Mouse (Mus musculus) granulocyte monocyte progenitor cell, adult 5-6 weeks (primary cell): ENCODE data around the gene Tspan33. TPM values are rescaled to one million over a fixed set of nuclear protein-coding genes. Genes with fewer than 3 reads are reported as not detected.
"Not testable (repeated sequence)": the region's sequence is repeated elsewhere in the genome, so short reads cannot be mapped to it uniquely, and the experiment has no call there.

ENCODE experiments used
- ATAC-seq: replicated peaks from 2 replicates; pipeline ENCODE4 v1.8.0; 2016; ENCODE audit warnings: mild to moderate bottlenecking, moderate TSS enrichment, inconsistent platforms; ENCODE audit not compliant: poor library complexity, severe bottlenecking
- total RNA-seq, 2 experiments: library from RNA; stranded (forward) in 1 of 2; stranded (reverse) in 1 of 2; fragments of 200-712, 200-1000 nt in 1 of 2; fragments of >200 nt in 1 of 2; fragmentation: Nextera tagmentation in 1 of 2; gene quantifications; 2 replicates each; pipeline ENCODE4 v1.2.3; 2014 to 2017

Tspan33 gene
- total RNA-seq, 2 experiments from 2014 or later: 0.24 to 1.5 TPM

DNA sequence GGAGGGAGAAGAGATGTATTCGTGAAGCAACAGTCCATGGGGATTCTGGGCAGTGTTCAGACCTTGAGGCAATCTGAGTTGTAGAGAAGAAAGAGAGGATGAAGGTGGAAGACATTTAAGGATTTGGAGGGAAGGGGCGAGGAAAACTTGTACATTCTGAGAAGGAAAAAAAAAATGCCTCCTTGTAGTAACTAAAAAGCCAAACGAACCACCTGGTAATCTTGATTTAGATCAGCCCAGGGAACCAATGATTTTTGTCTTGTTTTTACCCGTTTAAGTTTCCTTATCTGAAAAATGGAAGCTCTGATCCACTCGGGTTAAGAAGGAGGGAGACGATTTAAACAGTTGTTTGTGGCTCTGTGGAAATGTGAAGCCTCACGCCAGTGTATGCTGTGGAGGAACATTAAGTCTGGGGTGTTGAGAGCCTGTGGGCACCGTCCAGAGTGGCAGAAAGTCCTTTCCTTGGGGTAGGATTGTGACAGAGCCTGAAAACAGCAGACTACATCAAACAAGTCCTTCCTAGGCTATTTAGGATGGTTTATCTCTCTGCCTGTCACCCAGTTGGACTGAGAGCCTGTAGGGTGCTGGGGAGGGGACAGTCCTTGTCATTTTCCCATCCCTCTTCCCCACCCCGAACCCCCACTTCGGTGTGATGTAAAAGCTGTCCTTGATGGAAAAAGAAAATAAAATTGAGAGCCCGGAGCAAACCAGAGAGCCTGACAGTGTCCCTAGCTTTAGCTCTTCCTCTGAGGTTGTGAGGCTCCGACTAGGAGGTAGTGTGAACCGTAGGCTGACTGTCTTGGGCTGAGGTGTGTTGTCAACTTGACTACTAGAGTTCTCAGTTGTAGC lies 42.8 kb downstream of the Tspan33 start:
- 0 out of 2 replicates have a peak, but pooled peaks have one; percentile 8 for ATAC-seq

DNA sequence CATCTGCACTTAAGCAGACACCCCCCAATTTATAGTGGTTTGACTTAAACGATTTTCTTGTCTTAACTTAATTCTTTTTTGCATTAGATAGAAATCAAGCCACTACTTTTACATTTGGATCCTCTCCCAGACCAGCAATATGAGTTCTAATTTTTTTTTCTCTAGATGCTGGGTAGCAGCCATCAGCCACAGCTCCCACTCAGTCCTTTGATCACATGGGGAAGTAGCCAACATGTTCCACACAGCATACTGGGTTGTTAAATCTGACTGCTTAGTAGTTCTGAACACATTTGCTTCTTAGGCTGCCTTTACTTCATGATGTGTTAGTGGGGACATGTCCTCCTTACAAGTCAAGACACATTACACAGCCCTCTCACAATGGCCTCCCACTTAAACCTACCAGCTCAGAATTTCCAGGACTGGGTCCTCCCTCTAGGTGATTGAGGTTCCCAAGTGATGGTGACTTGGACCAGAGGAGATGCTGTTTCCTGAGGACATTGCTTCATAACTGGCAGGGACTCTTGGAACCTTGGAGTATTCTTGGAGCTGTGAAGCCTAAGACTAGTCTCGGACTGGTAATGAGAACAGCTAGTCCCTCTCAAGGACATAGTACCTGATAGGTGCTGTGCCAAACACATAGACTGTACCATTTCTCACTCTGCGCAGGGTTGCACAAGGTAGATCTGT lies 57.6 kb downstream of the Tspan33 start:
- ATAC-seq: no peak

GRCm38 (mm10) chr6:29753336-29753735 lies 59.3 kb downstream of the Tspan33 start:
- ATAC-seq: no peak

DNA sequence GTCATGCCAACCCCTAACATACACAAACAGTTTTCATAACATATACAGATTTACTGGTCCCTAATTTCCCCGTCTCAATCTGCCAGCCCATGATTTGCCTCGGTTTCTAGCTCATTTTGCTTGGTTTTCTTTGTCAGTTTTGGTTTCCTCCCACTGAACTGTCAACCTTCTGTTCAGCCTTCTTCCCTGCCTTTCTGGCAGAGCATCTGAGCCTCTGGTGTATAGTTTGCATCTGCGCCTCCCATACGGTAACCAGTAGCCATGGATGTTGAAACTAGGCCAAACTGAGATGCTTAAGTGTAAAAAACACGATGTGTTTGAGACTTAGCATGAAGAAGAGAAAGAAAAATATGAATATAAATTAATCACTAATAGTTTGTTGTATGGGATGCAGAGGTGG lies 62.0 kb downstream of the Tspan33 start:
- no peak for ATAC-seq

DNA sequence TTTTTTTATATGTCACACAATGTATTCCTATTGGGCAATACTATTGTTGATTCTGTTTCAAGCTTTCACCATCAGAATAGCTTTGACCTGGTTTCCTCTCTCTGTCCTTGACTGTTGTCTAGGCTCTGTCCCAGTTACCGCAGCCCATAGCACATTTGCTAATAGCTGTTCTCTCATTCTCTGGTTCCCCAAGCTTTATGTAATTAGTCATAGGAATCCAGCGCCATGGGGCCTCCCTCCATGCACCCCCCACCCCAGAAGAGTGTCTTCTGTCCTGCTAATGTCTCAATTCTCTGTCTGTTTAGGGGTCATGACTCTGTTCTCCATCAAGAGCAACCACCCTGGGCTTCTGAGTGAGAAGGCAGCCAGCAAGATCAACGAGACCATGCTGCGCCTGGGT lies 62.5 kb downstream of the Tspan33 start:
- no peak for ATAC-seq

- peak; percentile 57 for ATAC-seq
Measured at GRCm38 (mm10) chr6:29758417-29758816, 64.4 kb downstream of the Tspan33 start.

GRCm38 (mm10) chr6:29759012-29759679 lies 65.1 kb downstream of the Tspan33 start:
- no peak for ATAC-seq

DNA sequence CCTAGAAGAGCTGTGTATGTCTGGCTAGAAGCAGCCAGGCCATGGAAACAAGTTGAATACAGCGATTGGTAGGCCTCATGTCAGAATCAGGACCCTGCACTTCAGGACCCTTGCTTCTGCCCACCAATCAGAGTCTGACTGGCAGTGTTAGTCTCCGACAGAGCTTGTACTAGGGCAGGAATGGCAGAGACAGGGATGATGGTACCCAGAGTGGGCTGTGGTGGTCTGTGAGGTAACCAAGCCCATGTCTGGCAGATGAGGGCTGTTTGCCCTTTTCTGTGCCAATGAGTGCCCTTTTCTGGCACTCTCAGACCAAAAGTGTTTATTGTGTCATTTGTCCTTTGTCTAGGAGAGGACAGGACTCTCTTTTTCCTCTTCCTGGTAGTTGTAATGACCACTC lies 66.4 kb downstream of the Tspan33 start:
- not testable (repeated sequence) for ATAC-seq

DNA sequence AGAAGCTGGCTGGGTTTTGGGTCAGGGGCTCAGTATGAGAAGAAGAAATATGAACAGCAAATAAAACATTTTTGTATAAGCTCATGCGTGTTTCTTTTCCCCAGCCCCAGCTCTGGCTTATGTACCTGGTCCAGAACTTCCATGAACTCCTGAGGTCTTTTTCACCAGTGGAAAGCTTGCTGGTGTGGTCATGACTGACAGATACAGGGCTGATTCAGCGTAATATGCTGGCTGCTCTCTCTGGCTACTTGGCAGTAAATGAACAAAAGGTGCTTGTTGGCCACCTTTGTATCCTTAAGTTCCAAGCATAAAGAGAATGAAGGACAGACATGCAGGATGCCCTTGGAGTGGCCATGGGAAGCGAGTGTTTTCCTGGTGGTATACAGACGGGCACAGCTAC lies 67.3 kb downstream of the Tspan33 start:
- no peak for ATAC-seq

GRCm38 (mm10) chr6:29762524-29762923 lies 68.5 kb downstream of the Tspan33 start:
- ATAC-seq: peak; percentile 75

DNA sequence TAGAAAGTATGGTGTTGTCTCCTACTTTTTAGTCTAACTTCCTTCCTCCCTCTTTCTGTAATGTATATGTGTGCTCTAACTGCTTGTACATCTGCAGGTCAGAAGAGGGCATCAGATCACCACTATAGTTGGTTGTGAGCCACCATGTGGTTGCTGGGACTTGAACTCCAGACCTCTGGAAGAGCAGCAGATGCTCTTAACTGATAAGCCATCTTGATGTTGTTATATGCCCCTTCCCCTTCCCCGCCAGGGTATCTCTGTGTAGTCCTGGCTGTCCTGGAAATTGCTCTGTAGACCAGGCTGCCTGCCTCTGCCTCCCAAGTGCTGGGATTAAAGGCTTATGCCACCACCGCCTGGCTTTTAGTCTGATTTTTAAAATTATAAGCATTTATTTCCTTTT lies 72.9 kb downstream of the Tspan33 start:
- no peak for ATAC-seq

Other genes with a start within 250 kb of the Tspan33 start
- 192 and 201 TPM in 2 replicates for gene Atp6v1f, start 226.5 kb upstream of the Tspan33 start, total RNA-seq (2014; fragmentation: Nextera tagmentation)
- 119 and 143 TPM in 2 replicates for gene Atp6v1f, start 226.5 kb upstream of the Tspan33 start, total RNA-seq (2017)
- gene Atp6v1fnb, start 222.8 kb upstream of the Tspan33 start, total RNA-seq (2014; fragmentation: Nextera tagmentation): not detected in 2 replicates
- 1.4 and 1.5 TPM in 2 replicates for gene Atp6v1fnb, start 222.8 kb upstream of the Tspan33 start, total RNA-seq (2017)
- not detected in 2 replicates for gene Kcp, start 186.3 kb upstream of the Tspan33 start, total RNA-seq (2014; fragmentation: Nextera tagmentation)
- 0.15 and 0.22 TPM in 2 replicates for gene Kcp, start 186.3 kb upstream of the Tspan33 start, total RNA-seq (2017)
- gene Irf5, start 167.6 kb upstream of the Tspan33 start, total RNA-seq (2014; fragmentation: Nextera tagmentation): 20.2 and 22.6 TPM in 2 replicates
- 13.7 and 19.6 TPM in 2 replicates for gene Irf5, start 167.6 kb upstream of the Tspan33 start, total RNA-seq (2017)
- gene Tnpo3, start 84.3 kb upstream of the Tspan33 start, total RNA-seq (2014; fragmentation: Nextera tagmentation): 66.4 and 89.6 TPM in 2 replicates
- gene Tnpo3, start 84.3 kb upstream of the Tspan33 start, total RNA-seq (2017): 74.5 and 77.2 TPM in 2 replicates
- gene Smo, start 41.3 kb downstream of the Tspan33 start, total RNA-seq (2014; fragmentation: Nextera tagmentation): 23.2 and 34.3 TPM in 2 replicates
- 16.2 and 18.6 TPM in 2 replicates for gene Smo, start 41.3 kb downstream of the Tspan33 start, total RNA-seq (2017)
- gene Ahcyl2, start 73.8 kb downstream of the Tspan33 start, total RNA-seq (2014; fragmentation: Nextera tagmentation): 8.7 and 9.6 TPM in 2 replicates
- 21.1 and 21.5 TPM in 2 replicates for gene Ahcyl2, start 73.8 kb downstream of the Tspan33 start, total RNA-seq (2017)
- not detected in 2 replicates for gene Strip2, start 222.8 kb downstream of the Tspan33 start, total RNA-seq (2014; fragmentation: Nextera tagmentation)
- 0.13 TPM in 1 of 2 replicates, not detected in the other for gene Strip2, start 222.8 kb downstream of the Tspan33 start, total RNA-seq (2017)